ENCODE assay signal across 17 mouse cellular contexts in genomic region chr1:164054800-164055199, GRCm38 (mm10). TPM values are rescaled to one million over a fixed set of nuclear protein-coding genes. Genes with fewer than 3 reads are reported as not detected.
DNase-seq lines count a peak whose midpoint lies in the region; ATAC-seq and TF ChIP-seq lines count a peak whose summit lies in the region.
"Had no signal": no experiment of that assay in that cellular context is flagged by ENCODE, and none has a peak within 500 bp of the region (broad histone marks: within the 10 kb centered on the region; RNA-seq: fewer than 3 reads in every experiment).

No protein-coding gene starts in this region.

- H3K9ac ChIP-seq in kidney, postnatal 0 days (ENCODE audit: low read depth, low read length) = no peak overlapping the region
- no peak overlapping the region for H3K9ac ChIP-seq in kidney, embryonic 16.5 days (replicated peaks; ENCODE audit: low read length)
- H3K9ac ChIP-seq: midbrain, embryonic 13.5 days; neural tube, embryonic 12.5 days had no signal

- peak; percentile 39; the same call in 1 of the 2 replicates for TF ChIP-seq CTCF in kidney, postnatal 0 days (IDR thresholded peaks at IDR 0.05; ENCODE audit: low read depth)

- H3K4me2 ChIP-seq in kidney, postnatal 0 days (ENCODE audit: low read length) = no peak overlapping the region
- no peak overlapping the region for H3K4me2 ChIP-seq in kidney, embryonic 16.5 days (replicated peaks; ENCODE audit: low read depth, low read length)
- H3K4me2 ChIP-seq: midbrain, embryonic 13.5 days; neural tube, embryonic 12.5 days had no signal

- H3K9me3 ChIP-seq in kidney, postnatal 0 days (replicated peaks; ENCODE audit: low read length) = no peaks in the 10 kb centered on the region
- no peaks in the 10 kb centered on the region for H3K9me3 ChIP-seq in kidney, embryonic 16.5 days (ENCODE audit: low read length)
- H3K9me3 ChIP-seq: heart, embryonic 10.5 days; hindbrain, embryonic 10.5 days; midbrain, embryonic 13.5 days; neural tube, embryonic 12.5 days had no signal

- no peaks in the 10 kb centered on the region for H3K36me3 ChIP-seq in kidney, postnatal 0 days (ENCODE audit: insufficient read depth, low read length)
- no peaks in the 10 kb centered on the region for H3K36me3 ChIP-seq in kidney, embryonic 16.5 days (ENCODE audit: insufficient read depth, low read length)
- H3K36me3 ChIP-seq: heart, embryonic 10.5 days; hindbrain, embryonic 10.5 days; midbrain, embryonic 13.5 days; neural tube, embryonic 12.5 days had no signal

- no peaks in the 10 kb centered on the region for H3K27me3 ChIP-seq in kidney, postnatal 0 days (ENCODE audit: insufficient read depth, low read length)
- no peaks in the 10 kb centered on the region for H3K27me3 ChIP-seq in kidney, embryonic 16.5 days (ENCODE audit: insufficient read depth, low read length)
- H3K27me3 ChIP-seq: midbrain, embryonic 13.5 days; neural tube, embryonic 12.5 days had no signal

- no peak overlapping the region for H3K4me3 ChIP-seq in kidney, postnatal 0 days (replicated peaks; ENCODE audit: low read depth, low read length)
- H3K4me3 ChIP-seq in kidney, embryonic 16.5 days (ENCODE audit: low read length) = no peak overlapping the region
- H3K4me3 ChIP-seq: heart, embryonic 10.5 days; hindbrain, embryonic 10.5 days; midbrain, embryonic 13.5 days; neural tube, embryonic 12.5 days had no signal

- WGBS in kidney, postnatal 0 days = 37% methylated on average over 2 of the region's 2 CpGs
- WGBS in kidney, embryonic 16.5 days = 38% methylated on average over 2 of the region's 2 CpGs

- ATAC-seq in kidney, postnatal 0 days (replicated peaks; ENCODE audit: low FRiP score, low read depth) = no peak
- ATAC-seq in kidney, embryonic 16.5 days (ENCODE audit: low FRiP score, low TSS enrichment) = no peak
- peak; percentile 56 for ATAC-seq in granulocyte monocyte progenitor cell, adult 5-6 weeks (replicated peaks; ENCODE audit: poor library complexity, severe bottlenecking)
- ATAC-seq in inflammation-experienced regulatory T-cells, adult 6 months = no peak
- ATAC-seq: midbrain, embryonic 13.5 days had no signal

- no peak for DNase-seq in kidney, postnatal 0 days (ENCODE audit: low spot score)
- DNase-seq in 416B (ENCODE audit: low read depth) = peak; percentile 69
- peak; percentile 33 for DNase-seq in CD4-positive helper T cell, adult 2 months (ENCODE audit: low read depth, low spot score)
- DNase-seq in spleen, postnatal 14 days (ENCODE audit: low spot score in 2 of 2) = no peak
- DNase-seq in right cerebral cortex, adult 2 months (ENCODE audit: low spot score in 2 of 2) = no peak
- DNase-seq: cerebellum, adult 11-12 months; kidney, adult 2 months had no signal

- no peak overlapping the region for H3K27ac ChIP-seq in kidney, postnatal 0 days
- H3K27ac ChIP-seq in kidney, embryonic 16.5 days (ENCODE audit: low read length) = no peak overlapping the region
- H3K27ac ChIP-seq: heart, embryonic 10.5 days; hindbrain, embryonic 10.5 days; midbrain, embryonic 13.5 days; neural tube, embryonic 12.5 days had no signal

- H3K4me1 ChIP-seq in kidney, postnatal 0 days (replicated peaks; ENCODE audit: insufficient read depth, low read length) = no peaks in the 10 kb centered on the region
- H3K4me1 ChIP-seq in kidney, embryonic 16.5 days (ENCODE audit: insufficient read depth, low read length) = no peaks in the 10 kb centered on the region
- H3K4me1 ChIP-seq: heart, embryonic 10.5 days; hindbrain, embryonic 10.5 days; midbrain, embryonic 13.5 days; neural tube, embryonic 12.5 days had no signal

RNA-seq across cellular contexts. Expression of gene Sele, which starts 6.8 kb away (rescaled TPM):
- 0.04 and 0.08 TPM in 2 replicates for polyA plus RNA-seq in kidney, postnatal 0 days (2015; fragmentation: Nextera tagmentation; extraction: Ambion mirVana)
- 0.09 and 0.10 TPM in 2 replicates for polyA plus RNA-seq in kidney, embryonic 16.5 days (2015; fragmentation: Nextera tagmentation; extraction: Ambion mirVana)
- not detected in 2 replicates for total RNA-seq in granulocyte monocyte progenitor cell, adult 5-6 weeks (2014; fragmentation: Nextera tagmentation)
- total RNA-seq in granulocyte monocyte progenitor cell, adult 5-6 weeks (2017) = 0.05 TPM in 1 of 2 replicates, not detected in the other
- under 1 TPM in 1 of 3 experiments, not detected in 2; 0.19 TPM for polyA plus RNA-seq in inflammation-experienced regulatory T-cells, adult 6 months (2017; shearing (Covaris generic))
- polyA plus RNA-seq: forebrain, embryonic 11.5 days; heart, embryonic 10.5 days; hindbrain, embryonic 10.5 days; lung, embryonic 16.5 days; midbrain, embryonic 13.5 days; neural tube, embryonic 12.5 days had no signal

RNA-seq across cellular contexts. Expression of gene Sell, which starts 7.0 kb away (rescaled TPM):
- 0.45 and 0.85 TPM in 2 replicates for polyA plus RNA-seq in kidney, postnatal 0 days (2015; fragmentation: Nextera tagmentation; extraction: Ambion mirVana)
- 0.40 and 0.41 TPM in 2 replicates for polyA plus RNA-seq in kidney, embryonic 16.5 days (2015; fragmentation: Nextera tagmentation; extraction: Ambion mirVana)
- 242 and 318 TPM in 2 replicates for total RNA-seq in granulocyte monocyte progenitor cell, adult 5-6 weeks (2014; fragmentation: Nextera tagmentation)
- 272 and 305 TPM in 2 replicates for total RNA-seq in granulocyte monocyte progenitor cell, adult 5-6 weeks (2017)
- polyA plus RNA-seq in inflammation-experienced regulatory T-cells, adult 6 months (2017; shearing (Covaris generic)) = 100 to 1,000 TPM in 2 of 3 experiments, 10 to 100 TPM in 1; 60.7 to 367 (median 330) TPM
- total RNA-seq: left cerebral cortex, postnatal 14 days had no signal
- polyA plus RNA-seq: forebrain, embryonic 11.5 days; heart, embryonic 10.5 days; midbrain, embryonic 13.5 days had no signal

Comparison
In these comparisons a context has a peak if more than half of its experiments do, and no peak if none do; other contexts are left out.
1. DNase-seq: peak in 416B (single experiment) and CD4-positive helper T cell, adult 2 months (single experiment); none in kidney, postnatal 0 days (single experiment), spleen, postnatal 14 days (0 of 2) and right cerebral cortex, adult 2 months (0 of 2).
2. RNA of gene Sell, which starts 7.0 kb away (polyA plus RNA-seq): 60.7 to 367 TPM in inflammation-experienced regulatory T-cells, adult 6 months; 0.45 to 0.85 TPM in kidney, postnatal 0 days and 0.40 to 0.41 TPM in kidney, embryonic 16.5 days; every median in the first group is over 10 times any median in the second.